Mouse (Mus musculus) ovary, postnatal 14 days (tissue): ENCODE measurements at regions not wholly inside any gene's neighbourhood (a gene's known extent, or its start where the extent isn't known, plus 50 kb on each side); places are given as distances from the start of the nearest gene placed in this dataset.

ENCODE experiments used
- DNase-seq: peaks from one replicate; pipeline ENCODE4 v3.0.0; 2022; ENCODE audit warnings: low spot score

DNA sequence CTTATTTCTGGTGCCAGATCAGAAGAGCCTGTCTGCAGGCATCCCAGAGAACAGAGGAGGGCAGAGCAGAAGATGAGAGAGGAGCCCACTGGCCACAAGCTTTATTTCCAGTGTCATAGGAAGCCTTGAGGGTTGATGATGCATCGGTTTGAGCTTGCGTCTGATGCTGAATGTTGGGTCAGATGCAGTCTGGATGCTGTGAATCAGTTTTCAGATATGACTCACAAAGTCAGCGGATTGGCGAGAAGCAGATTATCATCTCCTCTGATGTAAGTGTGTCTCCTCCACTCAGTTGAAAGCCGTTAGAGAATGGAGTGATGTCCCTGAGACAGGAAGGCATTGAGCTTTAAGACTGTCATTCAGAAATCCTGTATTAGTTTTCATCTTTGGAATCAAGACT, 197.3 kb upstream of the Gm6793 start:
- no peak for DNase-seq

DNA sequence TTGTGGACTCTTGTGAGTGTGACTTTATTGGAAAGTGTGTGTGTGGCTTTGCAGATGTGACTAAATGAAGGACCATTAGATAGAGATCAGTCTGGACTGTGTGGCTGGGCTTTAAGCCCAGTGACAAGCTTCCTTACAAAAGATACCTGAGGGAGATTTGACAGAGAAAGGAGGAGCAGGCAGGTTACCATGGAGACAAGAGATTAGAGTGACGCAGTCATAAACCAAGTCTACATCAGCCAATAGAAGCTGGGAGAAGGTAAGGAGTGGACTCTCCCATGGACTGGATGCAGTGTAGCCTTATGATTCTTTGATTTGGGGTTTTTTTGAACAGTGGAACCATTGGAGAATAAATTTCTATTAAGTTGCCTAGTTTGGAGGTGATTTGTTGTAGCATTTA, 181.6 kb upstream of the Gm6793 start:
- DNase-seq, result no peak

DNA sequence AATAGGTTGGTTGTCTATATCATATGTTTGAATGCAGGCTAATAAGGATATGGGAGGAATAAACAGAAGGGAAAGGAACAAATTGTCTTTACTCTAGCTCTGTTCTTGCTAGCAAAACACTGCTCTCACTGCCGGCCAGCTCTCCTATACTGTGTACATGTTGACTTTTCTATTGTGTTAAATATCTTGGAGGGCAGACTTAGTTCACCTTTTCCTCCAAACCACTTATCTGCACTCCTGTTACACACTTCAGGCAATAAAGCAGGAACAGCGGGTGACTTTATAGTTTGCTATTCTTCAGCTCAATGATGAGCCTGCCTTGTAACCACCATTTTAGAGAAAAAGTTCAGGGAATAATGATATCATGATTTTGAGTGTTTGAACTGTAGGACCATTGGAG, 181.0 kb upstream of the Gm6793 start:
- no peak for DNase-seq

GRCm38 (mm10) chr8:112191846-112192245, 177.0 kb upstream of the Gm6793 start:
- DNase-seq, result no peak

GRCm38 (mm10) chr8:112189698-112190097, 174.9 kb upstream of the Gm6793 start:
- no peak for DNase-seq

DNA sequence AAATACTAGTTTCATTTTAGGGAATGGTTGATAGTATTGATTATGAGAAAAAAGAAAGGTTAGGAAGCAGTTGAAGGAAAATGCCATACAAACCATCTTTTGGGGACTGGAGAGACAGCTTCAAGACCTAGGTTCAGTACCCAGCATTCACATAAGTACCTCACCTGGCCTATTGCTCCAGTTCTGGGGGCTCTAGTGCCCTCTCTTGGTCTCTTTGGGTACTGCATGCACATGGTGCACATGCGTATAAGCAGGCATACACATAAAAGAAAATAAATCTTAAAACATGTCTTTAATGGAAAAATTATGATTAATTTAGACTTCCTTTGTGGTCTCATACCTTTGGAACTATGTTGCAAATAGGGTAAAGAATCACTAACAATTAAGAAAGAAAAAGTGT, 155.3 kb upstream of the Gm6793 start:
- DNase-seq, result no peak

DNA sequence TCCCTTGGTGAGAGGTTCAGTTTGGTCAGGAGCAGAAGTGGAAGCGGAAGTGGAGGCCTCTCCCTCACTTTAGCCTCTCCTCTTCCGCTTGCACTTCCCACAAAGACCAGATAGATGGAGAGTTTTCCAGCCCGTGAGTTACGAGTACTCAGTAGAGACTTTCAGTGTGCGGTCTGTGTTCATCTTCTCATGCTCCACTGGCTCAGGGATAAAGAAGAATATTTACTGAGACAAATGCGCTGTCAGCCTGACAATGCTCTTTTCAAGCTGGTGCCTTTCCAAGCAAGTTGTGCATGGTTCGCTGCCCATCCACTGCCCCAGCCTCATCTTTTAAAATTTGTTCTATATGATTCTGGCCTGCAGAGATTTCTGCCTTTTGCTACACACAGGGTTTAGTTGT, 141.8 kb upstream of the Gm6793 start:
- DNase-seq, result no peak

DNA sequence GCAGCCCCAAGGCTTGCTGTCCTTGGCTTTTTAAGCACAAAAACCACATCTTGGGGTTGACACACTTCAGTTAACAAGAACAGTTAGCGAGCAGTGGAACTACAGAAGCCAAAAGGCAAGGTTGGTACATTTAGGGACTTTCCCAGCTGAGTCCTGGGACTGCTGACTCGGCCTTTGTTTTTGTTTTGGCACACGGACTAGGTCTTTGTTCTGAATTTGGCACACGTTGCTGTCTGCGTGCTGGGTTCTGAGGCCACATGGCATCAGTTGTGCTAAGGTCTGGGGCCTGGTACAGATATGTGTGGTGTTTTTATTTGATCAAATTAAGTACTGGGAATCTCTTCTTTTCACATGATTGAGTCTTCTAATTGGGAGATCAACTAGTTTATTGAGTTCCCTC, 124.1 kb upstream of the Gm6793 start:
- peak; percentile 5 for DNase-seq

DNA sequence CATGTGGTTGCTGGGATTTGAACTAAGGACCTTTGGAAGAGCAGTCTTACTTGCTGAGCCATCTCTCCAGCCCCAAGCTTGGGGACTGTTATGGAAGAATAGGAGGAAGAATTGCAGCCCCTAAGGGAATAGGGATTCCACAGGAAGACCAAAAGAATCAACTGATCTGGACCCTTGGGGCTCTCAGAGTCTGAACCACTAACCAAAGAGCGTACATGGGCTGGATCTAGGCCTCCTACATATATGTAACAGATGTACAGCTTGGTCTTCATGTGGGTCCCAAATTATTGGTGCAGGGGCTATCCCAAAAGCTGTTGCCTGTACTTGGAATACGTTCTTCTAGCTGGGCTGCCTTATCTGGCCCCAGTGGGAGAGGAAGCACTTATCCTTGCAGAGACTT, 115.4 kb upstream of the Gm6793 start:
- no peak for DNase-seq

DNA sequence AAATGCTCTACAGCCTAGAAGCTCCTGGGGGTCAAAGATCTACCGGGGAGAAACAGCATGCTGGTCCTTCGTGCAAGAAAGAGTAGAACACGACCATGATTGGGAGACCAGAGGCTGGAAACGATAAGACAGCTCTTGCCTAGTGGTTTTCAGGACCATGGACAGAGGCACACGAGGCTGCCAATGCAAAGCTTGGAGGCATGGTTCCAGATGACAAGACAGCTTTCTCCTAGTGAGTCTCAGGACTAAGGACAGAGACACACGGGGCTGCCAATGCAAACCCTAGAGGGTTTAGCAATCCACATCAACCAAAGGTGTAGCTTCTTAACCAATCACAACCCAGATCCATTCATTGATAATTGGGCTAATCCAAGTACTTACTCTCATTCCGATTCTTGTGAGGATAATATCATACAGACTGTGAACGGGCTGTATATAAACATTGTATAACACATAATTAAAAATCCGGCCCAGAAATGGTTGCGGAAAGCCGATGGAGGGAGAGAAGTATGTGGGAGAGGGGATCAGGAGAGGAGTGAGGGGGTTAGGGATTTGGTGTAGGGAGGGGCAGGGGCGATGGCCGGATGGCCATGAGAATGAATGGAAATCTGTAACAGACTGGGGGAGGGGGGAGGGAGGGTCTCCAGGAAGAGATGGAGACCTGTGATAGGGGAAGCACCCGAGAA, 114.1 kb upstream of the Gm6793 start:
- peak; percentile 55 for DNase-seq

- no peak for DNase-seq
These were observed 97.1 kb upstream of the Gm6793 start for GRCm38 (mm10) chr8:112111950-112112349.

GRCm38 (mm10) chr8:112097883-112098635, 83.2 kb upstream of the Gm6793 start:
- no peak for DNase-seq

GRCm38 (mm10) chr8:112094881-112095280, 80.0 kb upstream of the Gm6793 start:
- DNase-seq, result no peak

DNA sequence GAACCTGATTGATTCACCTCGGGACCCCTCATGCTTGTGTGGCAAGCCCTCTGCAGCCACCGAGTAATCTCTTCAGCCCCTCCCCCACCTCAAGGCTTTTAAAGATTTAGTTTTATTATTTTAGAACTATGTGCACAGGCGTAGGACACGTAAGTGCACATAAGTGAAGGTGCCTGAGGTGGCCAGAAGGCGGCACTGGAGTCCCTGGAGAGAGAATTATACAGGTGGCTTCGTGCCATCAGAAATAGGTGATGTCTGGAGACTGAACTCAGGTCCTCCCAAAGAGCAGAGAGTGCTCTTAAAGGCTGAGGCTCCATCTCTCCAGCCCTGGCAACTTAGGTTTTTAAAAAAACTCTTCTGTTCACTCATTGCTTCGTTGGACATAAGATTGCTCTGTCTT, 78.7 kb upstream of the Gm6793 start:
- DNase-seq, result no peak

DNA sequence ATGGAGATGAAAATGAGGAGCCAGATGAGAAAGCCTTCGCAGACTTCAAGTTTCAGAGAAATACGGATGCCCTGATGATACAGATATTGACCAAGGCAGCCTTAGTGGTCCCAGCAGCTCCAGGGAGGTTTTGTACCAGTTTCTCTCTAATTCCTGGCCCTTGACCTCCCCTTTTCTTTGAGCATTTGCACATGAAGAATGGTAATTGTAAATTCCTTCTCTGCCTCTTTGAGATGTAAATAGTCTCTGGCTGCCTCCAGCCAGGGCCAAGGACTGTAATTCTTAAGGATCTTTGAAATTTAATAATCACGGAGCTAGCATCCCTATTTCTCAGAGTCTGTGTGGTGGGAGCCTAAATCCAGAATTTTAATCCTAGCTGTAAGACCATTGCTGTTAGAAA, 78.0 kb upstream of the Gm6793 start:
- DNase-seq, result no peak

- DNase-seq, result no peak
These were observed 63.8 kb upstream of the Gm6793 start for GRCm38 (mm10) chr8:112078621-112079020.

GRCm38 (mm10) chr8:112072205-112072604, 57.4 kb upstream of the Gm6793 start:
- DNase-seq, result no peak

DNA sequence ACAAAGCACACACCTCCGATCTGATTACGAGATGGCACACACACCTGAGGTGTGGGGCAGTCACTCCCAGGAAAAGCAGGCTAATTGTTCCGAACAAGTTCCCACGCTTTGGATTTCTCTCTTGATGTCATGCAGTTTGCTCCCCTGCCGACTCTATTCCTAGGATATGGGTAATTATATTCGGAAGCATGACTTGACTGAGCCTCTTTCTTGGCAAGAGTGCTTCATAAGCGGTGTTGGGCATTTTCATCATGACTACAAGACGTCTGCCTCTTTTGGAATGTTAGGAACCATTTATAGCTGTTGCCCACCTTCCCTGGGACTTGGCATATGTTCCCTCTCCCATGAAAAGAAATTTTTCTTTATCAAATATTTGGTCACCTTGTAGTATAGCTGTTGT, 55.4 kb upstream of the Gm6793 start:
- no peak for DNase-seq
